Mouse (Mus musculus): ENCODE results near the gene Ctf2. TPM values are rescaled to one million over a fixed set of nuclear protein-coding genes. Genes with fewer than 3 reads are reported as not detected.

The Ctf2 gene
- total and polyA plus RNA-seq, 3 experiments = 0.39 to 1.0 TPM; not detected in 1

GRCm38 (mm10) chr7:127700712-127701331 lies 31.1 kb downstream of the Ctf2 start:
- TF ChIP-seq HCFC1 (IDR thresholded peaks at IDR 0.05; ENCODE audit: low read depth, low read length) (no peak), RAD21 (IDR thresholded peaks at IDR 0.05; ENCODE audit: low read depth, low read length) (no peak), CHD1 (IDR thresholded peaks at IDR 0.05; ENCODE audit: low read depth, low read length) (no peak), ELF1 (IDR thresholded peaks at IDR 0.05; ENCODE audit: low read depth, low read length) (no peak), EP300 (IDR thresholded peaks at IDR 0.05; ENCODE audit: low read depth in 1 of 2, low read length in 2 of 2) (0 out of 4 replicates have a peak, but pooled peaks of 1 of the 2 experiments have one; percentile 10), TCF12 (IDR thresholded peaks at IDR 0.05; ENCODE audit: low read depth, low read length) (no peak), USF2 (IDR thresholded peaks at IDR 0.05; ENCODE audit: borderline replicate concordance in 1 of 2, insufficient read depth in 1 of 2, low read depth in 1 of 2, low read length in 2 of 2) (no peak), ZMIZ1 (IDR thresholded peaks at IDR 0.05; ENCODE audit: low read depth, low read length) (no peak), GATA1 (IDR thresholded peaks at IDR 0.05; ENCODE audit: low read depth, low read length) (peak; percentile 78), E2F4 (IDR thresholded peaks at IDR 0.05; ENCODE audit: borderline replicate concordance, low read depth, low read length) (no peak)
- peaks cover 0 to 9% of the 10 kb centered on the region in 2 experiments; a peak in 2 of 4 replicates for H3K36me3 ChIP-seq (ENCODE audit: control insufficient read depth in 1 of 2, insufficient read depth in 2 of 2, low read length in 2 of 2)
- H3K9ac ChIP-seq (ENCODE audit: control insufficient read depth, low read depth, low read length, poor library complexity, severe bottlenecking) = no peak overlapping the region
- no peaks in the 10 kb centered on the region for H3K9me3 ChIP-seq (replicated peaks; ENCODE audit: insufficient read depth, low read length)
- no peaks in the 10 kb centered on the region for H3K79me2 ChIP-seq (ENCODE audit: control insufficient read depth, insufficient read depth, low read length, poor library complexity)
- no peak overlapping the region for H3K27ac ChIP-seq (ENCODE audit: control insufficient read depth, low read depth, low read length)
- peaks cover 10 to 11% of the 10 kb centered on the region in 2 experiments for H3K4me1 ChIP-seq (ENCODE audit: control insufficient read depth in 1 of 2, insufficient read depth in 2 of 2, low read length in 2 of 2)
- H3K4me3 ChIP-seq (ENCODE audit: control insufficient read depth in 1 of 2, insufficient read depth in 1 of 2, low read depth in 2 of 2, low read length in 2 of 2) = no peak overlapping the region
- no peaks in the 10 kb centered on the region for H3K27me3 ChIP-seq (ENCODE audit: control insufficient read depth in 1 of 2, insufficient read depth in 2 of 2, low read length in 2 of 2)
- DNase-seq (ENCODE audit: low read depth, low spot score) = peak; percentile 35

DNA sequence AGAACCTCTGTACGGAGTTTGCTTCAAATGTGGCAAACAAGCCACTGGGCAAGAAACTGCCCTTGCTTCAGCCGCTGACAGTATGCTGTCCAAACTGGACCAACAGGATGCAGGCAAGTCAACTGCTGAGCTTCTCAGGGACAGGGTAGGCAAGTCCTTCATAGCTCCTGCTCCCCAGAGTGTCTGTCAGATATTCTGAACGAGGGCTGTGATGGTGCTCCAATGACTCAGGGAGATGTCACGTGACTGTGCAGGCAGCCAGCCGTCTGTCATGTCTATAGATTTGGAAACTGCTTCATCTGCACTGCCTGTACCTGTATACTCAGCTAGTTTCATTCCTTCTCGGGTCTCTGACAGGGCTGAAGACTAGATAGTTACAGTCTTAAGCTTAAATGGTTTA lies 33.0 kb downstream of the Ctf2 start:
- H3K27me3 ChIP-seq (ENCODE audit: control insufficient read depth in 1 of 2, insufficient read depth in 2 of 2, low read length in 2 of 2) = no peaks in the 10 kb centered on the region
- H3K4me3 ChIP-seq (ENCODE audit: control insufficient read depth in 1 of 2, insufficient read depth in 1 of 2, low read depth in 2 of 2, low read length in 2 of 2) = no peak overlapping the region
- H3K9me3 ChIP-seq (replicated peaks; ENCODE audit: insufficient read depth, low read length) = no peaks in the 10 kb centered on the region
- H3K79me2 ChIP-seq (ENCODE audit: control insufficient read depth, insufficient read depth, low read length, poor library complexity) = no peaks in the 10 kb centered on the region
- H3K27ac ChIP-seq (ENCODE audit: control insufficient read depth, low read depth, low read length) = no peak overlapping the region
- H3K36me3 ChIP-seq (ENCODE audit: control insufficient read depth in 1 of 2, insufficient read depth in 2 of 2, low read length in 2 of 2) = peaks cover 0 to 9% of the 10 kb centered on the region in 2 experiments; a peak in 2 of 4 replicates
- no peak overlapping the region for H3K9ac ChIP-seq (ENCODE audit: control insufficient read depth, low read depth, low read length, poor library complexity, severe bottlenecking)
- DNase-seq (ENCODE audit: low read depth, low spot score) = no peak
- peaks cover 10 to 11% of the 10 kb centered on the region in 2 experiments for H3K4me1 ChIP-seq (ENCODE audit: control insufficient read depth in 1 of 2, insufficient read depth in 2 of 2, low read length in 2 of 2)
- TF ChIP-seq TBP (IDR thresholded peaks at IDR 0.05; ENCODE audit: low read depth, low read length) = no peak
- no peak for TF ChIP-seq CHD2 (IDR thresholded peaks at IDR 0.05; ENCODE audit: low read length)
- TF ChIP-seq ZNF384 (IDR thresholded peaks at IDR 0.05; ENCODE audit: low read depth, low read length) = no peak
- no peak for TF ChIP-seq BHLHE40 (IDR thresholded peaks at IDR 0.05; ENCODE audit: borderline replicate concordance, low read depth, low read length)
- no peak for TF ChIP-seq UBTF (IDR thresholded peaks at IDR 0.05; ENCODE audit: borderline replicate concordance, insufficient read depth, low read depth, low read length)
- no peak for TF ChIP-seq MAZ (IDR thresholded peaks at IDR 0.05; ENCODE audit: low read depth, low read length)
- TF ChIP-seq GATA1 (IDR thresholded peaks at IDR 0.05; ENCODE audit: low read depth, low read length) = no peak
- no peak for TF ChIP-seq SIN3A (IDR thresholded peaks at IDR 0.05; ENCODE audit: low read length)
- TF ChIP-seq POLR2AphosphoS5 (IDR thresholded peaks at IDR 0.05; ENCODE audit: borderline replicate concordance, low read depth, low read length) = no peak
